Mouse (Mus musculus): ENCODE results near the gene Tjp1. TPM values are rescaled to one million over a fixed set of nuclear protein-coding genes. Genes with fewer than 3 reads are reported as not detected.

The Tjp1 gene
- polyA plus RNA-seq, 2 experiments: 1.9 to 4.9 TPM

DNA sequence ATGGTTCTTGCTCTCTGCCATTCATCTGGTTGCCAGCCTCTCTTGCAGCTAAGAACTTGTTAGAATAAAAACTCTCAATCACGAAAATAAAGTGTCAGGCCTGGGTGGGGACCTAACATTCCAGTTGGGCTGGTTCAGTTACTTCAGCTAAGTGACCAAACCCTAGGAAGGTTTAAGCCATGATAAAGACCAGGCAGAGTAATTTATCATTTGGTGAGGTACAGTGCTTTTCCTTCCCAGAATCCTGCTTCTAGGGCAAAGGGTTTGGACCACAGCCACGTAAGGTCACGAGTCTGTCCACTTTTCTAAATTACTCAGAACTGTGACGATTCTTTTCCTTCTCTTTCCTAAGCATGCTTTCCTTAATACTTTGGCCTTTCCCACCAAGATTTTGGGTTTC lies 86.1 kb downstream of the Tjp1 start:
- H3K27me3 ChIP-seq (ENCODE audit: control insufficient read depth, insufficient read depth, low read length): no peaks in the 10 kb centered on the region
- no peak overlapping the region for H3K27ac ChIP-seq
- WGBS (ENCODE audit: insufficient replicate concordance): 61% methylated on average over 4 of the region's 4 CpGs
- DNase-seq (ENCODE audit: low read depth in 3 of 3, low spot score in 3 of 3) (no peak), ATAC-seq (ENCODE audit: insufficient read depth) (no peak)
- no peaks in the 10 kb centered on the region for H3K36me3 ChIP-seq (replicated peaks; ENCODE audit: control insufficient read depth, insufficient read depth, low read depth)
- no peaks in the 10 kb centered on the region for H3K4me1 ChIP-seq (replicated peaks; ENCODE audit: control insufficient read depth in 2 of 2, insufficient read depth in 2 of 2, low read length in 1 of 2)
- H3K9ac ChIP-seq (replicated peaks): no peak overlapping the region
- no peak overlapping the region for H3K4me3 ChIP-seq (ENCODE audit: insufficient read depth in 1 of 2, low read depth in 2 of 2, low read length in 2 of 2)
- no peak for TF ChIP-seq EP300 (IDR thresholded peaks at IDR 0.05; ENCODE audit: low read depth)
- no peak for TF ChIP-seq CTCF (IDR thresholded peaks at IDR 0.05; ENCODE audit: low read depth)
- no peak overlapping the region for H3K4me2 ChIP-seq (ENCODE audit: low read depth)
- H3K9me3 ChIP-seq (ENCODE audit: control insufficient read depth, low read length): no peaks in the 10 kb centered on the region

DNA sequence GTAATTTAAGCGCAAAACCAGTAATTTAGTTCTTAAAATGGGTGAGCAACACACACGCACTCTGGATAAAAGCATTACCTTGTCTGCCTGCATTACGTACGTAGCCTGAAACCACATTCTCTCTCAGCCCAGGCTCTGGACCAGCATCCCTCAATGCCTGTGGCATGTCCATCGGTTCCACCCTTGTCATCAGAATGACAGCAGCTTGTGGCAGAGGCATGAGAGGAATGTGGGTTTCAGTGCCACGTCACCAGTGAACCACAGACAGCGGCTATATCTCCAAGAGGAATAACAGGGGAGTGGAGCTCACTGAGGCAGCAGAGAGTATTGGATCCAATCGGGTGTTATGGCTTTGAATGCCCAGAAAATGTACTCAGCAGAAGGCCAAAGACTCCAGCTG lies 88.1 kb downstream of the Tjp1 start:
- Histone ChIP-seq H3K4me1 (replicated peaks; ENCODE audit: control insufficient read depth in 2 of 2, insufficient read depth in 2 of 2, low read length in 1 of 2) (no peaks in the 10 kb centered on the region), H3K27ac (no peak overlapping the region), H3K27me3 (ENCODE audit: control insufficient read depth, insufficient read depth, low read length) (no peaks in the 10 kb centered on the region), H3K4me3 (ENCODE audit: insufficient read depth in 1 of 2, low read depth in 2 of 2, low read length in 2 of 2) (no peak overlapping the region), H3K9me3 (ENCODE audit: control insufficient read depth, low read length) (no peaks in the 10 kb centered on the region), H3K4me2 (ENCODE audit: low read depth) (no peak overlapping the region), H3K36me3 (replicated peaks; ENCODE audit: control insufficient read depth, insufficient read depth, low read depth) (no peaks in the 10 kb centered on the region), H3K9ac (replicated peaks) (no peak overlapping the region)
- 62% methylated on average over 8 of the region's 8 CpGs for WGBS (ENCODE audit: insufficient replicate concordance)
- DNase-seq (ENCODE audit: low read depth in 3 of 3, low spot score in 3 of 3) (no peak), ATAC-seq (ENCODE audit: insufficient read depth) (no peak)
- TF ChIP-seq CTCF (IDR thresholded peaks at IDR 0.05; ENCODE audit: low read depth): no peak
- TF ChIP-seq EP300 (IDR thresholded peaks at IDR 0.05; ENCODE audit: low read depth): no peak

DNA sequence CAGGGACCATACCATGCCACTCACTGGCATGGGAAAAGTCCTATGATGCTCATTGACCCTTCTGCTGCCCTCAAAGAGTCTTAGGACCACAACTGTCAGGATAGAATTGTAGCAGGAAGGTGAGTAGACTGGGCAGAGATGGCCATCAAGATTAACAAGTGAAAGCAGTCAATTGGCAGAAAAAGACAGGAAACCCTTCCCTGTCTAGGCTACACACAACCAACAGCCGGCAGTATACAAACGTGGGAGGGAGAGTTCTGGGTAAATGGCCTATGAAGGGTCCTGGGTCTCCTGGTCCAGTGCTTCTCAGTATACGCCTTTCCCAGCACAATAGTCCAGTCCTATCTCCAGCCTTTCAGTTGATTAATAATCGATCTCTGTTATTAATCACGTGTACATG lies 89.4 kb downstream of the Tjp1 start:
- Histone ChIP-seq H3K4me3 (ENCODE audit: insufficient read depth in 1 of 2, low read depth in 2 of 2, low read length in 2 of 2) (no peak overlapping the region), H3K4me1 (replicated peaks; ENCODE audit: control insufficient read depth in 2 of 2, insufficient read depth in 2 of 2, low read length in 1 of 2) (no peaks in the 10 kb centered on the region), H3K4me2 (ENCODE audit: low read depth) (no peak overlapping the region), H3K27ac (no peak overlapping the region), H3K27me3 (ENCODE audit: control insufficient read depth, insufficient read depth, low read length) (no peaks in the 10 kb centered on the region), H3K9me3 (ENCODE audit: control insufficient read depth, low read length) (no peaks in the 10 kb centered on the region), H3K36me3 (replicated peaks; ENCODE audit: control insufficient read depth, insufficient read depth, low read depth) (no peaks in the 10 kb centered on the region), H3K9ac (replicated peaks) (no peak overlapping the region)
- ATAC-seq (ENCODE audit: insufficient read depth) (no peak), DNase-seq (ENCODE audit: low read depth in 3 of 3, low spot score in 3 of 3) (no peak)
- TF ChIP-seq CTCF (IDR thresholded peaks at IDR 0.05; ENCODE audit: low read depth) (no peak), EP300 (IDR thresholded peaks at IDR 0.05; ENCODE audit: low read depth) (no peak)
- 33% methylated on average over 5 of the region's 5 CpGs for WGBS (ENCODE audit: insufficient replicate concordance)

GRCm38 (mm10) chr7:65436921-65437320 lies 90.7 kb downstream of the Tjp1 start:
- Histone ChIP-seq H3K4me2 (ENCODE audit: low read depth) (no peak overlapping the region), H3K36me3 (replicated peaks; ENCODE audit: control insufficient read depth, insufficient read depth, low read depth) (no peaks in the 10 kb centered on the region), H3K4me1 (replicated peaks; ENCODE audit: control insufficient read depth in 2 of 2, insufficient read depth in 2 of 2, low read length in 1 of 2) (no peaks in the 10 kb centered on the region), H3K27me3 (ENCODE audit: control insufficient read depth, insufficient read depth, low read length) (no peaks in the 10 kb centered on the region), H3K4me3 (ENCODE audit: insufficient read depth in 1 of 2, low read depth in 2 of 2, low read length in 2 of 2) (no peak overlapping the region), H3K9ac (replicated peaks) (no peak overlapping the region), H3K9me3 (ENCODE audit: control insufficient read depth, low read length) (no peaks in the 10 kb centered on the region), H3K27ac (no peak overlapping the region)
- WGBS (ENCODE audit: insufficient replicate concordance): 54% methylated on average over 3 of the region's 3 CpGs
- no peak for DNase-seq (ENCODE audit: low read depth in 3 of 3, low spot score in 3 of 3)
- TF ChIP-seq CTCF (IDR thresholded peaks at IDR 0.05; ENCODE audit: low read depth): no peak
- TF ChIP-seq EP300 (IDR thresholded peaks at IDR 0.05; ENCODE audit: low read depth): no peak
- ATAC-seq (ENCODE audit: insufficient read depth): no peak

DNA sequence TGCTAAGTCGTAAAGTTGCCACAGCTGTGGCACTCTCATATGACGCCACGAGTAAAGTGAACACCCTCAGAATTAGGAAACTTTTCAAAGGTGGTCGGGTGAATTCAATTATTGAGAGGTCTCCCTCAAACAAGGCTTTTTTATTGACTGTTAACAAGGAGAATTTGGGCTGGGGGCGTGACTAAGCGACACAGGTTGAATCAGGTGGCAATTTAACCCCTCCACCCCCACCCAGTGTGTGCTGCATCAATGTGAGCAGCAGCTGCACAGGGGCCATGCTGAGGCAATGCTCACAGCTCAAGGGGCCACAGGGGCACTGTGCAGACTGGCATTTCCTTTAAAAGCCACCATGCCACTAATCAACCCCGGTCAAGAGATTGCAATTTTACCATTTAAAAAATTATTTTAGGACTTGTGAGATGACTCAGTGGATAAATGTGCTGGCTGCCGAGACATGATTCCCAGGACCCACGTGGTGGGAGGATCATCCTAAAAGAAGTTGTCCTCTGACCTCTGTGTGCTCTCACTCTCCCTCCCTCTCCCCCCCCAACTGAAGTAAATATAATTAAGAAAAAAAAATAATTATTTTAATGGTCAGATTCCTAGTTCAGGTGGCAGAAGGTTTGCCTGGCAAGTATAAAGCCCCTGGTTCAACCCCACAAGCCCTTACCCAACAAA lies 96.4 kb downstream of the Tjp1 start:
- Histone ChIP-seq H3K9ac (replicated peaks) (no peak overlapping the region), H3K9me3 (ENCODE audit: control insufficient read depth, low read length) (no peaks in the 10 kb centered on the region), H3K27ac (no peak overlapping the region), H3K4me3 (ENCODE audit: insufficient read depth in 1 of 2, low read depth in 2 of 2, low read length in 2 of 2) (no peak overlapping the region), H3K36me3 (replicated peaks; ENCODE audit: control insufficient read depth, insufficient read depth, low read depth) (no peaks in the 10 kb centered on the region), H3K4me2 (ENCODE audit: low read depth) (no peak overlapping the region), H3K4me1 (replicated peaks; ENCODE audit: control insufficient read depth in 2 of 2, insufficient read depth in 2 of 2, low read length in 1 of 2) (no peaks in the 10 kb centered on the region), H3K27me3 (ENCODE audit: control insufficient read depth, insufficient read depth, low read length) (no peaks in the 10 kb centered on the region)
- ATAC-seq (ENCODE audit: insufficient read depth): no peak
- DNase-seq (ENCODE audit: low read depth in 3 of 3, low spot score in 3 of 3): no peak
- 39% methylated on average over 9 of the region's 9 CpGs for WGBS (ENCODE audit: insufficient replicate concordance)
- TF ChIP-seq CTCF (IDR thresholded peaks at IDR 0.05; ENCODE audit: low read depth) (no peak), EP300 (IDR thresholded peaks at IDR 0.05; ENCODE audit: low read depth) (no peak)
